ENCODE assay signal across 1 mouse cellular context in the genomic region with DNA sequence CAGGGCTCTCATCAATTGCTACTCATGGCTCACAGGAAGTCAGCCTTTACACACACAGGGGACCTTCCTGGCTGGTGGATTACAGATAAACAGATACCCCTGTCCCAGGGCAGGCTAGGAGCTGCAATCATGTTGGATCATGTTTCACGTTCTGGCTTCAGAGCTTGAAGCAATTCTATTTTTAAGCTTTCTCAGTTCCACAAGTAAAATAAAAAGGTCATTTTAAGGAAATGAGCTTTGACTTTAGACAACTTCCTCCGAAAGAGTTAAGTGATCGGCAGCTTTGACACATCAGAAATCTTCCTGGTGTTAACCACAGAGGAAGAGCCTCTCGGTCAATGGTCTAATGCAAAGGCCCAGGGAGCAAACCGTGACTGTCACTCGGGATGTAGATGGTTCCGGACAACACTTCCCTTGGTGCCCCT.
TF ChIP-seq lines count a peak whose summit lies in the region.

No protein-coding gene starts in this region.

TF ChIP-seq in CH12.LX, 34 proteins besides CTCF, POLR2A, EP300 and RAD21 (continued from another document):
- TF ChIP-seq ZMIZ1 (IDR thresholded peaks at IDR 0.05; ENCODE audit: low read depth, low read length), result no peak
